Mouse (Mus musculus) MEL (cell line): ENCODE measurements at regions not wholly inside any gene's neighbourhood (a gene's known extent, or its start where the extent isn't known, plus 50 kb on each side); places are given as distances from the start of the nearest gene placed in this dataset.

Experiments
- DNase-seq: peaks from one replicate; pipeline ENCODE4 v3.0.0; 2011; ENCODE audit warnings: low read depth, low spot score
- H3K27ac ChIP-seq: 2 replicates; pipeline ENCODE4 v1.5.1; 2012; ENCODE audit warnings: low read depth, mild to moderate bottlenecking, control low read depth, low read length, moderate library complexity; ENCODE audit not compliant: control insufficient read depth
- H3K27me3 ChIP-seq, 2 experiments: fragments of 150-350 bp in 1 of 2; sonication (generic) in 1 of 2; 2 replicates each; pipeline ENCODE4 v1.6.1; 2012; ENCODE audit warnings: low read length in 2 of 2, mild to moderate bottlenecking in 2 of 2, improper control_type of control experiment in 1 of 2, moderate library complexity in 1 of 2; ENCODE audit not compliant: insufficient read depth in 2 of 2, control insufficient read depth in 1 of 2
- H3K36me3 ChIP-seq, 2 experiments: 2 replicates each; pipeline ENCODE4 v1.6.1; 2012 to 2014; ENCODE audit warnings: low read length in 2 of 2, improper control_type of control experiment in 1 of 2, inconsistent platforms in 1 of 2, mild to moderate bottlenecking in 1 of 2; ENCODE audit not compliant: insufficient read depth in 2 of 2, control insufficient read depth in 1 of 2
- H3K4me1 ChIP-seq, 2 experiments: fragments of 150-350 bp in 1 of 2; sonication (generic) in 1 of 2; 2 replicates each; pipeline ENCODE4 v1.6.1; 2012; ENCODE audit warnings: low read length in 2 of 2, improper control_type of control experiment in 1 of 2, mild to moderate bottlenecking in 1 of 2; ENCODE audit not compliant: insufficient read depth in 2 of 2, control insufficient read depth in 1 of 2
- H3K4me3 ChIP-seq, 2 experiments: fragments of 150-350 bp in 1 of 2; sonication (generic) in 1 of 2; 2 replicates each; pipeline ENCODE4 v1.5.1; 2012; ENCODE audit warnings: low read depth in 2 of 2, low read length in 2 of 2, mild to moderate bottlenecking in 2 of 2, moderate library complexity in 2 of 2, control low read depth in 1 of 2, improper control_type of control experiment in 1 of 2; ENCODE audit not compliant: control insufficient read depth in 1 of 2, insufficient read depth in 1 of 2
- H3K79me2 ChIP-seq: 2 replicates; pipeline ENCODE4 v1.6.1; 2012; ENCODE audit warnings: mild to moderate bottlenecking, low read length, moderate library complexity; ENCODE audit not compliant: control insufficient read depth, poor library complexity, insufficient read depth
- H3K9ac ChIP-seq: 2 replicates; pipeline ENCODE4 v1.6.1; 2012; ENCODE audit warnings: low read depth, mild to moderate bottlenecking, control low read depth, low read length, moderate library complexity; ENCODE audit not compliant: control insufficient read depth, poor library complexity, severe bottlenecking
- H3K9me3 ChIP-seq: fragments of 150-350 bp; sonication (generic); replicated peaks from 2 replicates; pipeline ENCODE4 v1.6.1; 2012; ENCODE audit warnings: mild to moderate bottlenecking, low read length, improper control_type of control experiment, moderate library complexity; ENCODE audit not compliant: insufficient read depth
- CHD1 ChIP-seq: IDR thresholded peaks from 2 replicates; pipeline ENCODE4 v1.6.1; 2012; ENCODE audit warnings: low read depth, mild to moderate bottlenecking, inconsistent platforms, low read length, improper control_type of control experiment
- CTCF ChIP-seq, 3 experiments: IDR thresholded peaks in 2 of 3; conservative IDR thresholded peaks in 1 of 3; 2 replicates each; pipeline ENCODE4 v1.5.1; 2011 to 2012; ENCODE audit warnings: low read length in 3 of 3, low read depth in 2 of 3, mild to moderate bottlenecking in 2 of 3, improper control_type of control experiment in 1 of 3, inconsistent platforms in 1 of 3, mixed read lengths in 1 of 3, moderate library complexity in 1 of 3; ENCODE audit not compliant: control insufficient read depth in 1 of 3, insufficient read depth in 1 of 3, poor library complexity in 1 of 3, severe bottlenecking in 1 of 3
- E2F4 ChIP-seq: IDR thresholded peaks from 2 replicates; pipeline ENCODE4 v1.6.1; 2011; ENCODE audit warnings: low read depth, low read length, improper control_type of control experiment, borderline replicate concordance
- ELF1 ChIP-seq: IDR thresholded peaks from 2 replicates; pipeline ENCODE4 v1.6.1; 2014; ENCODE audit warnings: low read depth, mild to moderate bottlenecking, inconsistent platforms, low read length, improper control_type of control experiment, moderate library complexity
- ETS1 ChIP-seq: IDR thresholded peaks from 2 replicates; pipeline ENCODE4 v1.6.1; 2012; ENCODE audit warnings: low read depth, mild to moderate bottlenecking, inconsistent platforms, low read length, improper control_type of control experiment, moderate library complexity
- GATA1 ChIP-seq: IDR thresholded peaks from 2 replicates; pipeline ENCODE4 v1.6.1; 2011; ENCODE audit warnings: low read depth, low read length, improper control_type of control experiment
- JUND ChIP-seq: IDR thresholded peaks from 2 replicates; pipeline ENCODE4 v1.6.1; 2011; ENCODE audit warnings: low read depth, mild to moderate bottlenecking, improper control_type of control experiment, low read length
- MAFK ChIP-seq: IDR thresholded peaks from 2 replicates; pipeline ENCODE4 v1.6.1; 2011; ENCODE audit warnings: low read depth, mild to moderate bottlenecking, low read length, improper control_type of control experiment, borderline replicate concordance
- MAZ ChIP-seq: IDR thresholded peaks from 2 replicates; pipeline ENCODE4 v1.6.1; 2012; ENCODE audit warnings: low read depth, mild to moderate bottlenecking, inconsistent platforms, low read length, improper control_type of control experiment
- MEF2A ChIP-seq: IDR thresholded peaks from 2 replicates; pipeline ENCODE4 v1.6.1; 2014; ENCODE audit warnings: low read depth, mild to moderate bottlenecking, inconsistent platforms, low read length, improper control_type of control experiment; ENCODE audit not compliant: poor library complexity, insufficient replicate concordance, severe bottlenecking; ENCODE audit errors: extremely low read depth
- MYB ChIP-seq: IDR thresholded peaks from 2 replicates; pipeline ENCODE4 v1.6.1; 2011; ENCODE audit warnings: mild to moderate bottlenecking, low read depth, low read length, improper control_type of control experiment
- NELFE ChIP-seq: IDR thresholded peaks from 2 replicates; pipeline ENCODE4 v1.6.1; 2011; ENCODE audit warnings: low read depth, low read length, improper control_type of control experiment
- NRF1 ChIP-seq: IDR thresholded peaks from 2 replicates; pipeline ENCODE4 v1.6.1; 2014; ENCODE audit warnings: low read depth, mild to moderate bottlenecking, inconsistent platforms, low read length, improper control_type of control experiment, moderate library complexity; ENCODE audit not compliant: poor library complexity, insufficient read depth, severe bottlenecking
- POLR2A ChIP-seq, 2 experiments: IDR thresholded peaks; 2 replicates each; pipeline ENCODE4 v1.6.1; 2011 to 2012; ENCODE audit warnings: low read length in 2 of 2, mild to moderate bottlenecking in 2 of 2, control low read depth in 1 of 2, improper control_type of control experiment in 1 of 2, low read depth in 1 of 2, moderate library complexity in 1 of 2; ENCODE audit not compliant: control insufficient read depth in 1 of 2, insufficient read depth in 1 of 2, poor library complexity in 1 of 2
- POLR2AphosphoS5 ChIP-seq: IDR thresholded peaks from 2 replicates; pipeline ENCODE4 v1.6.1; 2012; ENCODE audit warnings: low read depth, borderline replicate concordance, mild to moderate bottlenecking, inconsistent platforms, low read length, moderate library complexity, mixed read lengths
- RCOR1 ChIP-seq: IDR thresholded peaks from 2 replicates; pipeline ENCODE4 v1.6.1; 2012; ENCODE audit warnings: low read depth, mild to moderate bottlenecking, inconsistent platforms, low read length, improper control_type of control experiment
- SMC3 ChIP-seq: IDR thresholded peaks from 2 replicates; pipeline ENCODE4 v1.6.1; 2011; ENCODE audit warnings: low read depth, low read length, improper control_type of control experiment
- TBP ChIP-seq: IDR thresholded peaks from 2 replicates; pipeline ENCODE4 v1.8.0; 2011; ENCODE audit warnings: low read depth, low read length, improper control_type of control experiment
- USF2 ChIP-seq, 2 experiments: IDR thresholded peaks; 2 replicates each; pipeline ENCODE4 v1.6.1; 2011 to 2012; ENCODE audit warnings: improper control_type of control experiment in 2 of 2, low read length in 2 of 2, borderline replicate concordance in 1 of 2, inconsistent platforms in 1 of 2, low read depth in 1 of 2, mild to moderate bottlenecking in 1 of 2; ENCODE audit not compliant: insufficient read depth in 1 of 2
- ZC3H11A ChIP-seq: IDR thresholded peaks from 2 replicates; pipeline ENCODE4 v1.6.1; 2012; ENCODE audit warnings: low read depth, mild to moderate bottlenecking, inconsistent platforms, low read length, improper control_type of control experiment
- ZMIZ1 ChIP-seq: IDR thresholded peaks from 2 replicates; pipeline ENCODE4 v1.6.1; 2012; ENCODE audit warnings: low read depth, mild to moderate bottlenecking, inconsistent platforms, low read length, improper control_type of control experiment, moderate library complexity

DNA sequence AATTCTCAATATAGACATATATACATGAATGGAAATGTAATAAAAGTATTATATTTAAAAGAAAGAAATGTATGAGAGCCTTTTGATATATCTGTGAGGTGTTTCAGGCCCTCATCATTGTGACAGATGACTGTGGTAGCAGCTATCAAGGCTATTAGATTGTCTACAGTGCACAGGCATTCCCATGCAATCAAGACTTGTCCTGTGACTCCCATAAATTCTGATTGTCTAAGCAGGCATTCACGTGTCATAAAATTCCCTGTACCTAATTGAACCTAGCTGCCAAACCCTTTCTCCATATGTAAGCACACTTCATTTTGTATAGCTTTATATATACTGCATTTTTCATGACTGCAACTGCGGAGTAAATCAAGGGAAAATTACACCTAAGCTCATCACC lies 301.3 kb downstream of the Arl6ip6 start:
- Histone ChIP-seq H3K9me3 (no peaks in the 10 kb centered on the region), H3K36me3 (no peaks in the 10 kb centered on the region), H3K79me2 (no peaks in the 10 kb centered on the region), H3K27me3 (no peaks in the 10 kb centered on the region), H3K4me1 (no peaks in the 10 kb centered on the region), H3K9ac (no peak overlapping the region), H3K4me3 (no peak overlapping the region)
- DNase-seq: no peak
- TF ChIP-seq ZC3H11A (no peak), ZMIZ1 (no peak), TBP (no peak)
- TF ChIP-seq, all 39 proteins: peak for 0
- H3K27ac ChIP-seq: no peak overlapping the region

GRCm38 (mm10) chr2:53501657-53502274 lies 310.2 kb downstream of the Arl6ip6 start:
- TF ChIP-seq MAZ (no peak), SMC3 (no peak), POLR2AphosphoS5 (no peak), ELF1 (no peak), MYB (no peak), E2F4 (no peak), MAFK (no peak), ETS1 (no peak), NRF1 (no peak), NELFE (no peak), USF2 (IDR thresholded peaks at IDR 0.05; ENCODE audit: borderline replicate concordance in 1 of 2, insufficient read depth in 1 of 2, low read depth in 1 of 2, low read length in 2 of 2) (no peak), GATA1 (no peak), MEF2A (no peak), RCOR1 (no peak), POLR2A (IDR thresholded peaks at IDR 0.05; ENCODE audit: control insufficient read depth in 1 of 2, insufficient read depth in 1 of 2, low read depth in 1 of 2, low read length in 2 of 2, poor library complexity in 1 of 2) (no peak), CTCF (IDR thresholded peaks at IDR 0.05 in 2 of 3, conservative IDR thresholded peaks at IDR 0.05 in 1 of 3; ENCODE audit: control insufficient read depth in 1 of 3, insufficient read depth in 1 of 3, low read depth in 2 of 3, low read length in 3 of 3, poor library complexity in 1 of 3, severe bottlenecking in 1 of 3) (no peak), ZC3H11A (no peak), CHD1 (no peak), JUND (no peak)
- Histone ChIP-seq H3K27ac (no peak overlapping the region), H3K27me3 (no peaks in the 10 kb centered on the region), H3K79me2 (no peaks in the 10 kb centered on the region), H3K4me1 (no peaks in the 10 kb centered on the region), H3K4me3 (no peak overlapping the region), H3K9ac (no peak overlapping the region), H3K36me3 (no peaks in the 10 kb centered on the region), H3K9me3 (no peaks in the 10 kb centered on the region)
- DNase-seq: no peak
